Mouse (Mus musculus) testis, adult 2 months (tissue): ENCODE results near the gene Fbxw22. TPM values are rescaled to one million over a fixed set of nuclear protein-coding genes. Genes with fewer than 3 reads are reported as not detected.
"Not testable (repeated sequence)": the region's sequence is repeated elsewhere in the genome, so short reads cannot be mapped to it uniquely, and the experiment has no call there.

Experiments used
- H3K27ac ChIP-seq: fragments of 200-500 bp; 2 replicates; pipeline ENCODE4 v1.5.1; 2012; ENCODE audit warnings: low read depth, low read length; ENCODE audit not compliant: control insufficient read depth, insufficient read depth
- H3K27me3 ChIP-seq: fragments of 200-500 bp; 2 replicates; pipeline ENCODE4 v1.6.1; 2012; ENCODE audit warnings: mild to moderate bottlenecking, low read length, moderate library complexity; ENCODE audit not compliant: control insufficient read depth, insufficient read depth
- H3K36me3 ChIP-seq: fragments of 200-500 bp; 2 replicates; pipeline ENCODE4 v1.6.1; 2012; ENCODE audit warnings: mild to moderate bottlenecking, low read length; ENCODE audit not compliant: control insufficient read depth, insufficient read depth
- H3K4me1 ChIP-seq: fragments of 200-500 bp; 2 replicates; pipeline ENCODE4 v1.6.1; 2012; ENCODE audit warnings: low read length; ENCODE audit not compliant: control insufficient read depth, insufficient read depth
- H3K4me3 ChIP-seq: fragments of 200-500 bp; 2 replicates; pipeline ENCODE4 v1.5.1; 2012; ENCODE audit warnings: low read depth, mild to moderate bottlenecking, low read length, moderate library complexity, mixed read lengths; ENCODE audit not compliant: control insufficient read depth
- CTCF ChIP-seq: fragments of 200-500 bp; IDR thresholded peaks from 2 replicates; pipeline ENCODE4 v1.5.1; 2012; ENCODE audit warnings: low read depth, mild to moderate bottlenecking, inconsistent platforms, low read length, moderate library complexity; ENCODE audit not compliant: control insufficient read depth, insufficient read depth, insufficient replicate concordance
- POLR2A ChIP-seq: fragments of 200-500 bp; IDR thresholded peaks from 2 replicates; pipeline ENCODE4 v1.6.1; 2012; ENCODE audit warnings: low read depth, mild to moderate bottlenecking, inconsistent platforms, low read length, moderate library complexity; ENCODE audit not compliant: control insufficient read depth
- polyA plus RNA-seq: library from polyadenylated mRNA; depleted of rRNA; stranded (reverse); fragments of >200 nt; gene quantifications from 2 replicates; pipeline ENCODE4 v1.2.3, GENCODE M21; 2012; rRNA removed

The Fbxw22 gene
- not detected in 2 replicates for polyA plus RNA-seq

GRCm38 (mm10) chr9:109404196-109404595, at the start of gene Fbxw22:
Fbxw22 (minus strand) TSS chr9:109404296.
- not testable (repeated sequence) for H3K4me3 ChIP-seq, H3K4me1 ChIP-seq, H3K27ac ChIP-seq, H3K36me3 ChIP-seq, H3K27me3 ChIP-seq

GRCm38 (mm10) chr9:109449040-109449439, 44.9 kb upstream of the Fbxw22 start, which contains the start of gene Fbxw16:
Fbxw16 (minus strand) TSS chr9:109449140.
- H3K27me3 ChIP-seq, result no peaks in the 10 kb centered on the region
- H3K27ac ChIP-seq, result no peak within 1 kb of the TSS
- no peaks in the 10 kb centered on the region for H3K4me1 ChIP-seq
- TF ChIP-seq CTCF (no peak), POLR2A (no peak)
- H3K4me3 ChIP-seq, result no peak within 1 kb of the TSS
- H3K36me3 ChIP-seq, result no peaks in the 10 kb centered on the region

- Histone ChIP-seq H3K4me3 (no peak overlapping the region), H3K36me3 (no peaks in the 10 kb centered on the region), H3K27ac (no peak overlapping the region), H3K27me3 (no peaks in the 10 kb centered on the region), H3K4me1 (no peaks in the 10 kb centered on the region)
- no peak for TF ChIP-seq POLR2A
- TF ChIP-seq CTCF, result no peak
These were observed 28.9 kb upstream of the Fbxw22 start for GRCm38 (mm10) chr9:109432956-109433355.

- not testable (repeated sequence) for H3K4me3 ChIP-seq, H3K27ac ChIP-seq, H3K4me1 ChIP-seq, H3K27me3 ChIP-seq, H3K36me3 ChIP-seq
These were observed 64.5 kb downstream of the Fbxw22 start, which contains the start of gene Fbxw28 for GRCm38 (mm10) chr9:109339559-109339958. Fbxw28 (minus strand) TSS chr9:109339659.

Other genes starting within 250 kb of the Fbxw22 start
- not detected in 2 replicates for gene Fbxw21, start 242.3 kb downstream of the Fbxw22 start, polyA plus RNA-seq
- 0.31 TPM in 1 of 2 replicates, not detected in the other for gene Fbxw13, start 208.3 kb downstream of the Fbxw22 start, polyA plus RNA-seq
- 0.32 and 0.44 TPM in 2 replicates for gene Fbxw20, start 169.5 kb downstream of the Fbxw22 start, polyA plus RNA-seq
- gene Fbxw14, start 116.6 kb downstream of the Fbxw22 start, polyA plus RNA-seq, result not detected in 2 replicates
- gene Fbxw28, start 64.6 kb downstream of the Fbxw22 start, polyA plus RNA-seq, result not detected in 2 replicates
- gene Fbxw16, start 44.8 kb upstream of the Fbxw22 start, polyA plus RNA-seq, result not detected in 2 replicates
- not detected in 2 replicates for gene Fbxw19, start 91.6 kb upstream of the Fbxw22 start, polyA plus RNA-seq
- gene Fbxw15, start 164.0 kb upstream of the Fbxw22 start, polyA plus RNA-seq, result 0.19 TPM in 1 of 2 replicates, not detected in the other
- gene Fbxw24, start 221.8 kb upstream of the Fbxw22 start, polyA plus RNA-seq, result not detected in 2 replicates